19 mouse cellular contexts compared by ENCODE assay signal in the genomic region with DNA sequence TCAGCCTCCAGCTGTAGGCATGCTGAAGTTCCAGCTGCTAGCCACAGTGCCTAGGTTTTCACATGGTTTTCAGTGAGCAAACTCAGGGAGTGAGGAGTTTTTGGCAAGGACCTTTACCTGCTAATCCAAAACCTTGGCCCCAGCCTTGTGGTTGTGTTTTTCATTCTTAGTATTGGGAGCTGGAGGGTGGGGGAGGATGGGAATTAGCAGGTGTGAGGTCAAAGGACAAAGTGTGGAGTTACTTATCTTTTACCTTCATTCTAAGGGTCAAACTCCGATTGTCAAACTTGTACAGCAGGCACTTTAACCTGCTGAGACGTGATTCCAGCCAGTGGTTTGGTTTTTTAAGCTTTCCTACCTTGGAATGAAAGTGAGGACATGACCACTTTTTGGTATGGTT. TPM values are rescaled to one million over a fixed set of nuclear protein-coding genes. Genes with fewer than 3 reads are reported as not detected.
DNase-seq lines count a peak whose midpoint lies in the region; ATAC-seq and TF ChIP-seq lines count a peak whose summit lies in the region.
"Had no signal": no experiment of that assay in that cellular context is flagged by ENCODE, and none has a peak within 500 bp of the region (broad histone marks: within the 10 kb centered on the region; RNA-seq: fewer than 3 reads in every experiment).

No protein-coding gene starts in this region.

- 36% methylated on average over 2 of the region's 2 CpGs for WGBS in kidney, adult 2 months
- WGBS in liver, embryonic 14.5 days (ENCODE audit: insufficient replicate concordance), result 41% methylated on average over 2 of the region's 2 CpGs
- WGBS in forebrain, postnatal 0 days, result 82% methylated on average over 2 of the region's 2 CpGs

- TF ChIP-seq POLR2A in kidney, adult 2 months (IDR thresholded peaks at IDR 0.05; ENCODE audit: low read depth, low read length), result no peak
- TF ChIP-seq POLR2A in testis, adult 2 months (IDR thresholded peaks at IDR 0.05; ENCODE audit: control insufficient read depth, low read depth, low read length), result no peak

- no peaks in the 10 kb centered on the region for H3K36me3 ChIP-seq in kidney, adult 2 months (ENCODE audit: control insufficient read depth, insufficient read depth, low read length)
- no peaks in the 10 kb centered on the region for H3K36me3 ChIP-seq in testis, adult 2 months (ENCODE audit: control insufficient read depth, insufficient read depth, low read length)
- no peaks in the 10 kb centered on the region; the same call in 1 of the 2 replicates for H3K36me3 ChIP-seq in liver, embryonic 14.5 days (replicated peaks; ENCODE audit: control insufficient read depth, insufficient read depth, low read depth)
- no peaks in the 10 kb centered on the region for H3K36me3 ChIP-seq in forebrain, postnatal 0 days (ENCODE audit: insufficient read depth)
- H3K36me3 ChIP-seq: hindbrain, embryonic 15.5 days; limb, embryonic 13.5 days had no signal

- no peaks in the 10 kb centered on the region for H3K9me3 ChIP-seq in liver, embryonic 14.5 days (ENCODE audit: control insufficient read depth, low read length)
- H3K9me3 ChIP-seq in forebrain, postnatal 0 days (ENCODE audit: low read length), result no peaks in the 10 kb centered on the region
- H3K9me3 ChIP-seq: heart, embryonic 13.5 days; hindbrain, embryonic 15.5 days; limb, embryonic 13.5 days had no signal

- H3K27ac ChIP-seq in kidney, adult 2 months (ENCODE audit: insufficient read depth, low read depth, low read length), result peak overlapping the region; percentile 74
- no peak overlapping the region; the same call in 1 of the 2 replicates for H3K27ac ChIP-seq in testis, adult 2 months (ENCODE audit: control insufficient read depth, insufficient read depth, low read depth, low read length)
- no peak overlapping the region for H3K27ac ChIP-seq in liver, embryonic 14.5 days
- no peak overlapping the region for H3K27ac ChIP-seq in forebrain, postnatal 0 days (ENCODE audit: low read depth, low read length)
- H3K27ac ChIP-seq: heart, embryonic 13.5 days; hindbrain, embryonic 15.5 days; limb, embryonic 13.5 days; macrophage had no signal

- no peak for ATAC-seq in liver, embryonic 14.5 days (ENCODE audit: insufficient read depth)
- no peak for ATAC-seq in forebrain, postnatal 0 days
- ATAC-seq: forebrain, embryonic 16.5 days had no signal

- no peaks in the 10 kb centered on the region for H3K27me3 ChIP-seq in kidney, adult 2 months (replicated peaks; ENCODE audit: control insufficient read depth, insufficient read depth, low read length)
- H3K27me3 ChIP-seq in testis, adult 2 months (ENCODE audit: control insufficient read depth, insufficient read depth, low read length), result no peaks in the 10 kb centered on the region
- no peaks in the 10 kb centered on the region for H3K27me3 ChIP-seq in liver, embryonic 14.5 days (ENCODE audit: control insufficient read depth, insufficient read depth, low read length)
- no peaks in the 10 kb centered on the region for H3K27me3 ChIP-seq in forebrain, postnatal 0 days (ENCODE audit: insufficient read depth, low read length)
- H3K27me3 ChIP-seq: heart, embryonic 13.5 days; hindbrain, embryonic 15.5 days; limb, embryonic 13.5 days had no signal

- no peak overlapping the region for H3K4me3 ChIP-seq in kidney, adult 2 months (ENCODE audit: insufficient read depth, low read depth, low read length)
- peak overlapping the region; percentile 54 for H3K4me3 ChIP-seq in testis, adult 2 months (ENCODE audit: control insufficient read depth, low read depth, low read length)
- no peak overlapping the region for H3K4me3 ChIP-seq in liver, embryonic 14.5 days (ENCODE audit: insufficient read depth in 1 of 2, low read depth in 2 of 2, low read length in 2 of 2)
- H3K4me3 ChIP-seq in forebrain, postnatal 0 days (ENCODE audit: low read depth, low read length), result no peak overlapping the region
- H3K4me3 ChIP-seq: heart, embryonic 13.5 days; hindbrain, embryonic 15.5 days; limb, embryonic 13.5 days had no signal

- no peak for TF ChIP-seq EP300 in liver, embryonic 14.5 days (IDR thresholded peaks at IDR 0.05; ENCODE audit: low read depth)

- intact Hi-C loops in left cerebral cortex, postnatal 14 days (cut with DNase I), result no loop called here

- TF ChIP-seq CTCF in kidney, adult 2 months (conservative IDR thresholded peaks at IDR 0.05; ENCODE audit: insufficient read depth, insufficient read length, low read depth, low read length), result 0 out of 2 replicates have a peak, but pooled peaks have one; percentile 9
- TF ChIP-seq CTCF in testis, adult 2 months (IDR thresholded peaks at IDR 0.05; ENCODE audit: control insufficient read depth, insufficient read depth, insufficient replicate concordance, low read depth, low read length), result no peak
- no peak for TF ChIP-seq CTCF in liver, embryonic 14.5 days (IDR thresholded peaks at IDR 0.05; ENCODE audit: low read depth)
- no peak for TF ChIP-seq CTCF in forebrain, postnatal 0 days (IDR thresholded peaks at IDR 0.05; ENCODE audit: low read depth)

- H3K4me2 ChIP-seq in liver, embryonic 14.5 days (ENCODE audit: low read depth), result peak overlapping the region; percentile 23; the same call in 1 of the 2 replicates
- H3K4me2 ChIP-seq in forebrain, postnatal 0 days (ENCODE audit: low read depth), result no peak overlapping the region
- H3K4me2 ChIP-seq: heart, embryonic 13.5 days; hindbrain, embryonic 15.5 days; limb, embryonic 13.5 days; midbrain, embryonic 11.5 days had no signal

- DNase-seq in kidney, adult 2 months, result peak; percentile 81
- no peak for DNase-seq in kidney, postnatal 4 days
- DNase-seq in testis, postnatal 14 days (ENCODE audit: low spot score), result no peak
- DNase-seq in liver, embryonic 14.5 days (ENCODE audit: low read depth in 3 of 3, low spot score in 3 of 3), result no peak
- no peak for DNase-seq in forebrain, postnatal 0 days
- DNase-seq in retina, postnatal 1 day, result no peak
- DNase-seq in left cerebral cortex, postnatal 14 days (ENCODE audit: low spot score in 2 of 2), result no peak
- DNase-seq: B cell, adult 2 months; cerebellum, adult 18-20 months; cerebellum, postnatal 25 days; embryo, embryonic 11 days; gastrocnemius, postnatal 36 days had no signal

- H3K4me1 ChIP-seq in kidney, adult 2 months (ENCODE audit: control insufficient read depth, insufficient read depth, low read length), result peaks cover 13% of the 10 kb centered on the region; the same call in 1 of the 2 replicates
- no peaks in the 10 kb centered on the region for H3K4me1 ChIP-seq in testis, adult 2 months (ENCODE audit: control insufficient read depth, insufficient read depth, low read length)
- peaks cover 24 to 25% of the 10 kb centered on the region in 2 experiments for H3K4me1 ChIP-seq in liver, embryonic 14.5 days (replicated peaks; ENCODE audit: control insufficient read depth in 2 of 2, insufficient read depth in 2 of 2, low read length in 1 of 2)
- peaks cover 11% of the 10 kb centered on the region; the same call in 1 of the 2 replicates for H3K4me1 ChIP-seq in forebrain, postnatal 0 days (ENCODE audit: insufficient read depth)

- no peak overlapping the region for H3K9ac ChIP-seq in liver, embryonic 14.5 days (replicated peaks)
- no peak overlapping the region for H3K9ac ChIP-seq in forebrain, postnatal 0 days
- H3K9ac ChIP-seq: heart, embryonic 13.5 days; hindbrain, embryonic 15.5 days; limb, embryonic 13.5 days had no signal

RNA-seq across cellular contexts. Expression of gene Mapk1ip1l, which starts 1.8 kb away (rescaled TPM):
- polyA plus RNA-seq in kidney, adult 2 months (2012; rRNA removed), result 34.0 and 34.5 TPM in 2 replicates
- polyA plus RNA-seq in testis, adult 2 months (2012; rRNA removed), result 41.8 and 43.7 TPM in 2 replicates
- polyA plus RNA-seq in liver, embryonic 14.5 days (2012; rRNA removed), result 19.1 TPM in 2 replicates
- 26.3 and 30.7 TPM in 2 replicates for polyA plus RNA-seq in liver, embryonic 14.5 days (2014; fragmentation: Nextera tagmentation; extraction: Ambion mirVana)
- total RNA-seq in forebrain, postnatal 0 days (2014; rRNA removed), result 41.2 and 60.4 TPM in 2 replicates
- 24.4 and 36.7 TPM in 2 replicates for polyA plus RNA-seq in forebrain, postnatal 0 days (2015; fragmentation: Nextera tagmentation; extraction: Ambion mirVana)
- 10 to 100 TPM; 62.3 to 72.8 TPM for total RNA-seq in left cerebral cortex, postnatal 14 days (2021)

RNA-seq across cellular contexts. Expression of gene Socs4, which starts 19.5 kb away (rescaled TPM):
- 2.8 and 3.5 TPM in 2 replicates for polyA plus RNA-seq in kidney, adult 2 months (2012; rRNA removed)
- polyA plus RNA-seq in testis, adult 2 months (2012; rRNA removed), result 1.1 and 1.6 TPM in 2 replicates
- 3.8 and 5.2 TPM in 2 replicates for polyA plus RNA-seq in liver, embryonic 14.5 days (2012; rRNA removed)
- polyA plus RNA-seq in liver, embryonic 14.5 days (2014; fragmentation: Nextera tagmentation; extraction: Ambion mirVana), result 3.0 and 3.1 TPM in 2 replicates
- 5.8 and 8.2 TPM in 2 replicates for total RNA-seq in forebrain, postnatal 0 days (2014; rRNA removed)
- polyA plus RNA-seq in forebrain, postnatal 0 days (2015; fragmentation: Nextera tagmentation; extraction: Ambion mirVana), result 2.3 and 2.4 TPM in 2 replicates
- total RNA-seq in left cerebral cortex, postnatal 14 days (2021), result 10 to 100 TPM; 10.1 to 10.5 TPM

RNA-seq across cellular contexts. Expression of gene Wdhd1, which starts 19.6 kb away (rescaled TPM):
- polyA plus RNA-seq in kidney, adult 2 months (2012; rRNA removed), result 0.31 and 0.48 TPM in 2 replicates
- polyA plus RNA-seq in testis, adult 2 months (2012; rRNA removed), result 3.3 and 4.3 TPM in 2 replicates
- 20.5 and 34.9 TPM in 2 replicates for polyA plus RNA-seq in liver, embryonic 14.5 days (2012; rRNA removed)
- polyA plus RNA-seq in liver, embryonic 14.5 days (2014; fragmentation: Nextera tagmentation; extraction: Ambion mirVana), result 33.8 and 40.9 TPM in 2 replicates
- total RNA-seq in forebrain, postnatal 0 days (2014; rRNA removed), result 6.9 and 9.1 TPM in 2 replicates
- polyA plus RNA-seq in forebrain, postnatal 0 days (2015; fragmentation: Nextera tagmentation; extraction: Ambion mirVana), result 3.4 and 5.3 TPM in 2 replicates
- 1 to 10 TPM; 4.9 to 7.4 TPM for total RNA-seq in left cerebral cortex, postnatal 14 days (2021)
